Mouse (Mus musculus): ENCODE measurements around the gene Gm29776.

DNA sequence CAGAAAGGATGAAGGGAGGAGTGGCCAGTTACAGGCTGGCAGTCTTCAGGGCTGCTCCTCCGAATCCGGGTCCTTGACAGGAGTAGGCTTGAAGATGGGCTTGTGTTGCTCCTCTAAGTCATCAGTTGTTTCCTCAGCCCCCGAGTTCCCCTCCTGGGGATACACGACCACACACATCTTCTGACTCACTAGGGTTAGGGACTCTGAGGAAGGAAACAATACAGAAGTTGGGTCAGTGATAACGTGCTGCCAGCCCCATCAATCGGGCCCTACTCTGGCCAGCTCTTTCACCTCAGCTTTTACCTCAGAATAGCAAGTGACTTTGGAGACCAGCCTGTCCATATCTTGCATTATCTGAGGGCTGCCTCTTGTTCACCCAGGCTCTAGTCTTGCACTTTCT, 25.4 kb upstream of the Gm29776 start:
- no peak for TF ChIP-seq CTCF (IDR thresholded peaks at IDR 0.05; ENCODE audit: low read depth, low read length)
- TF ChIP-seq POLR2A (IDR thresholded peaks at IDR 0.05; ENCODE audit: extremely low read depth, insufficient read depth, low read length), result no peak
